Mouse (Mus musculus): ENCODE data around the gene Pmp22.

Gene Pmp22

DNA sequence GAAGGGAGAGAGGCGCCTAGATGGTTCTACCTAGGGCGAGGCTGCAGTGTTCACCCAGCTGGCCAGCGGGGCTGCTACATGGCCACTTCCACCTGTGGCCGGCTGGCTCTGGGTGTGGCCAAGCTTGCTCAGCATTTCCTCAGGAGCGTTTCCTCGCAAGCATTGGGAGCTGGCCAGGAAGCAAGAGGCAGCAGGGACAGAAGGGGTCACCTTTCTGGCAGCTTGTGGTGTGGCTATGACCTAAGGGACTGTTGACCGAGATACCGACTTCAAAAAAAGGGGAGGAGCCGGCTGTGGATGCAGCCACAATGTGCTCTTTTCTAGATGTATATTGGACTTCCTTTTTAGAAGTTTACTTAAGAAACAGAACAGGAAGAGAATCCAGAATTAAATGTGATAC lies 593 bp downstream of the Pmp22 start:
- DNase-seq, result peak; percentile 65 to 76

DNA sequence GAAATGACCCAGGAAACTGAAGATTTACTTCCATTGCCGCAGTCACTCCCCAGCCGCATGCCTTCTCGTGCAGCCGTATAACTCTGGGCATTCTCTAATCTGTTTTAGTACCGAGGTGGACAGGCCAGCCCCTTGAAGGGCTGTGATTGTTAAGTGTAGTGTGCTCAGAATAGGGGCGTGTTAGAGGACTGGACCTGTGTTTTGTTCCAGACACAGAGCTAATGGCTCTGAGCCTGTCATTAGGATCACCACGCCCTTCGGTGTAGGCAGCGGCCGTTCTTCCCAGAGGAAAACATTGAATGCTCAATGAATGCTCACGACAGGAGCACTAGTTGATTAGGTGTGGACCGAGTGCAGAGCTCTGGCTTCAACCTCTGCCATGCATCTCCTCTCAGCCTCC lies 1.1 kb downstream of the Pmp22 start:
- no peak for DNase-seq

DNA sequence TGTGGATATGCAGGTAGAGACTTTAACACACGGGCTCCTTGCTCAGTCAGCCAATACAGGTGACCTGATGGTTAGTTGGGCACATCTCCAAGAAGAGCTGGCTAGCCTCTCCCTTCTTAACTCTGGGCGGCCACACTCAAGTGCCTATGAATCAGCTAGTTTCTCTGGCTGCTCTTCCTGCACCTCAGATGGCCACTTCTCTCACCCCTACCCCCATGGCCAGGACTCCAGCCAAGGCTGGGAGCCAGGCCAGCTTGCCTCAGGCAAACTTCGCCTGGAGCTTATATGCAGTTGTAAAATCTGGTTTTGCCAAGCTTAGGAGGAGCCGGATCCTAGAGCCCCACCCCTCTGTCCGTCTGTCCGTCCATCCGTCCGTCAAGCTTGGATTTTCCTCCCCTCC lies 1.7 kb downstream of the Pmp22 start:
- peak; percentile 84 to 87 for DNase-seq

DNA sequence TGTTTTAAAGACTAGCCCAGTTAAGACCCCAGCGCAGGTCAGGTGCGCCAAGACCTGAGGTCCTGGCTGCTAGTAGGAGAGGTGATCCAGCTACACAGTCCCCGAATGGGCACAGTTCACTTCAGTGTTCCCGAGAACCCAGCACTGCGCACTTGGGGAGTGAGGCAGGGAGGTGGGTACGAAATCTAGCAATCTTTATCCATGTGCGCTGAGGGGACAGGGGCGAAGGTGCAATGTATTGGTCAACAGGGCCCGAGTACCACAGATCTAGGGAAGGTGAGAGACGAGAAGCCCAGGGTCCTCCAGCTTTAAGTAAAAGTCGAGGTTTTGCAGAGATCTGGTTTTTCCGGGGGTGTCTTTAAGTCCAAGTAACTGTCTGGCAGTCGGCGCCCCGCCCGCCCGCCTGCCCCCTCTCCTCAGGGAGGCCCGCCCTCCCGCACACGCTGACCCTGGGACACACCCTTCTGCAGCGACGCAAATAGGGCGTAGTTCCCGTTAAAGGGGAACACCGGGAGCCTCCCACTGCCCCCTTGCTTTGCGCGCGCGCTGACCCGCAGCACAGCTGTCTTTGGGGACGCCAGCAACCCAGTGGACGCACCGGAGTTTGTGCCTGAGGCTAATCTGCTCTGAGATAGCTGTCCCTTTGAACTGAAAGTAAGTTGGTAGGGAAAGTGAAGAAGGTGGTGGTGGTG lies 2.4 kb downstream of the Pmp22 start:
- DNase-seq, result peak; percentile 69 to 73

DNA sequence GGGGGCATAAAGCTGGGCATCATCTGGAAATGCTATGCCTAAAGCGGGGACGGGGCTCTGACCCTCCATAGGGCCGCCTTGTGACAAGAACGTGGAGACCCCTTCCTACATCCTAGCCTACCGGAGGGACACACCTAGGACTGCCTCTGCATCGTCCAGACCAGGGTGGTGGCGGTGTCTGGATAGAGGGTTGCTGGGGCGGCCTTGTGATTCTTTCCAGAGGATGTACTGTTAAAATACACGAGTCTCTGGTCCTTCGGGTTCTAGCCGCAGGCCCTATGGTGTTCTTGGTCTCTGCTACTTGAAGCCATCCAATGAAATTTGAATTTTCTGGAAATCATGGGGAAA lies 2.9 kb downstream of the Pmp22 start:
- DNase-seq, result no peak

DNA sequence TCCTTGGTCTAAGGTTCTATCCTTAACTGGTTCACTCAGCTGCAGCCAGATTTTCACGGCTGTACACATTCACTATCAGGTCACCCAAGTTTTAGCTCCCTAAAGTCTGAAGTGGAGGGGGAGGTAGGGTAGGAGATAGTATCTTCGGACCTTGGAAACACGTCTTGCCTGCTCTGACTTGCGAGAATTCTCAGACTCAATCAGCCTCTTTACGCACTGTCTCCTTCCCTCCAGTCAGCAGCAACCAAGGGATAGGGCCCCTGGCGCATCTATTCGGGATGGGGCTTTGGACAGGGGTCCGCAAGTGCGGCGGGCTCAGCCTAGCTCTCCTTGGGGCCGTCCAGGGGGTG lies 3.3 kb downstream of the Pmp22 start:
- no peak for DNase-seq

DNA sequence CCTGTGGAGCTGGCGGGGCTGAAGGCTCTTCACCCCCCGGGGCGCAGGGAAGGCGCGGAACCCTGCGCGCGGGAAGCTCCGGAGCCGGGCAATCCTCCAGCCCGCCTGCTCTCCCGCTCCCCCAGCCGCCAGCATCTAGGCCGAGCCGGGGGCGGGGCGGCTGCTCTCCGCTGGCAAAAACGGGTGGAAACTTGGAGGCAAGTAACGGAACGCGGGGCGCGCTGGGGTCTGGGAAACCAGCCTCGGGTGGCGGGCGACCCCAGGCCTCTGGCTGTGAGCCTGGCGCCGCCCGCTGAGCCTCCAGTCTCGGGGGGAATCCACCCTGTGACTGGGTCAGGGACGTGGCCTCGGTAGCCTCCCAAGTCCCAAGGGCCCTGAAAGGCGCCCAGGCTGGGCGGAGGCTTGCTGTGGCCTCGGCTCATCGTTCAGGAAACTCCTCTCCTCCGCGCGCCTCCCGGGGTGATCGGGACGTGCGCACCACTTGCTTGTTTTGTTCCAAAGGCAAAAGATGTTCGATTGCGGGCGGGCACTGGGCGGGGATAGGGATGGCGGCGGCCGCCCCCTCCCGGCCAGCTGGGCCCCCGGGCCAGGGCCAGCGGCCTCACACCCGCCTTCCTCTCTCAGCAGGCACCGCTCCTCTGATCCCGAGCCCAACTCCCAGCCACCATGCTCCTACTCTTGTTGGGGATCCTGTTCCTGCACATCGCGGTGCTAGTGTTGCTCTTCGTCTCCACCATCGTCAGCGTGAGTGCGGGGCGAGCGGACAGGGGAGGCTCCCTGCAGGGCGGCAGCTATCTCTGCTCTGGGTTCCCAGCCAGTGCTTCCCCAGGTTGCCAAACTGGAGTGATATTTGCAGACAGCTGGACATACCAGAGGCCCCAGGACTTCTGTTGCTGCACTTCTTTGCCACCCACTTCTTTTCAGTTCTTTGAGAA lies 4.0 kb downstream of the Pmp22 start:
- peak; percentile 79 to 80 for DNase-seq

DNA sequence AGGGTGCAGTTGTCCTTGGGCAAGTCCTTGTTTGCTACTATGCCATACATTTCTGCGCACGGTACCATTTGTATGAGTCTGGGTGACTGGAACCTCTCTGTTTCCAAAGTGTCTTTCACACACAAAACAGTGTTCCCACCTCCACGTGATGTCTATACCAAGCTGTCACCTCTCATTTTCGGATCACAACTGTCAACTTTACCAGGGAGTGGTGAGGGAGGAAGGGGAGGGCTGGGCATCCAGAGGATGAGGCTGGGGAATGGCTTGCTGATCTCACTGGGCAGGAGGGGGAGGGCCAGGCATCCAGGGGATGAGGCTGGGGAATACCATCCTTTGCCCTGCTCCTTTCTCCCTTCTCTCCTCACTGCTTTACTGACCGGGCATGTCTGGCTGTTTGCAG lies 5.2 kb downstream of the Pmp22 start:
- DNase-seq, result no peak

DNA sequence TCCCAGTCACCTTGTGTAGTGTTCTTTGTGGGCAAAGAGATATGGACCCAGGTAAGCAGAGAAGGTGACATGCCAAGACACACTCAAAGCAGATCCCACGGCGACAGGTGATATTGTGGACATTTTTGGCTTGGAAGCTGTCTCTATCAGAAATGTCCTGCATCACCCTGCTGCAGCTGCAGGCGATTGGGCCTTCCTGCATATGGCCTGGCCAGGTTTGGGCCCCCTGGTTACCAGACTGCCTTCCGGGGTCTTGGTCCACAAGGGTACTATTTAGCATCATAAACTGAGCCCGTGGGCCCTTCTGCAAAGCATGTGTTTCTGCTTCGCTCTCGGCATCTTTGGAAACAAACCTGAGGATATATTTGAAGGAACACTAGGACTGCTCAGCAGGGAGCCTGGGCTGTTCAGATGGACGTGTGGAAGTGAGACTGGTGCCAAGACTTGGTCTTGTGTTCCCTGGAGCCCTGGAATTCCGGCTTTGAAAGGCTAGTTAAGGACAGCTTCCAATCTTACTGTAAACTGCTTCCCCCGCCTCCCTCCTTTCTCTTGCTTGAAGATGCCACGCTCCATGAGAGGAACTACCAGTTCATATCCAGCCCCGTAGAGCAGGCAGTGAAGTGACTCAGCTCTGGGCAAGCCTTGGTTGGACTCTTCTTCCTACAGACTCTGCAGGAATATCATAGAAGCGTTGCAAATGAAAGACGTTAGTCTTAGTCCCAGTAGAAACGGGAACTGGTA lies 6.1 kb downstream of the Pmp22 start:
- DNase-seq, result no peak

DNA sequence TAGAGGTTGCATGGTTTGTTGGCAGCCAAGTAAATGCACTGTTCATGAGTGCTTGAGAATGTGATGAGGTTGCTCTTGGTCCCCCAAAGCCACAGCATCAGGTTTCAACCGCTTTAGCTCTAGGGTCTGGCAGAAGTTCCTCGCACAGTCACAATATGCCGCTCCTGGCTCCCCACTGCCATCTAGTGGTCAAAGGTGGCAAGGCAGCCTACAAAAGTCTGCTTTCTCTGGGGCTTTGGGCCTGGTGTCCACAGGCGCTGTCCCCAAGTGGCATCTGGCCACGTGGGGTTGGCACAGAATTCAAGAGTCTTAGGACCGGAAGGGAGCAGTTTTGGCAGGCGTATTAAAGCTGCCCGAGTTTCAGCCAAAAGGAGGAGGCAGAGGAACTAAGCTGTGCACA lies 6.8 kb downstream of the Pmp22 start:
- DNase-seq, result peak; percentile 78 to 94

DNA sequence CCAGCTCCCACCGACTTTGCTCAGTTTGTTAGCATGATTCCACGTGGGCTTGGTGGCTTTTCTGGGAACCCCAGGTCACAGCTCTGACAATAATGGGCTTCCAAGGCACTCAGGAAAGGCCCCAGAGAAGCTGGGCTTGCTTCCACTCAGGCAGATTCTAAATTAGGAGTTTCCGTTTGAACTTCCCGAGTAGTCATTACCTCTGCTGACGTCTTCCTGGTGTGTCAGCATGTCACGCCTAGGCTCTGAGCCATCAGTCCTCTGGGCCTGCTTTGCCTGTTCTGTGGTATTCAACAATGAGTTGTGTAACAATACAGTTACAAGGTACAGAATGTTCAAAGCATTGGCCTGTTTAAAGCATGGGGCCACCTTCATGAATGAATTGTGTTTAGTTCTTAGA lies 7.4 kb downstream of the Pmp22 start:
- DNase-seq, result peak; percentile 75 to 86

DNA sequence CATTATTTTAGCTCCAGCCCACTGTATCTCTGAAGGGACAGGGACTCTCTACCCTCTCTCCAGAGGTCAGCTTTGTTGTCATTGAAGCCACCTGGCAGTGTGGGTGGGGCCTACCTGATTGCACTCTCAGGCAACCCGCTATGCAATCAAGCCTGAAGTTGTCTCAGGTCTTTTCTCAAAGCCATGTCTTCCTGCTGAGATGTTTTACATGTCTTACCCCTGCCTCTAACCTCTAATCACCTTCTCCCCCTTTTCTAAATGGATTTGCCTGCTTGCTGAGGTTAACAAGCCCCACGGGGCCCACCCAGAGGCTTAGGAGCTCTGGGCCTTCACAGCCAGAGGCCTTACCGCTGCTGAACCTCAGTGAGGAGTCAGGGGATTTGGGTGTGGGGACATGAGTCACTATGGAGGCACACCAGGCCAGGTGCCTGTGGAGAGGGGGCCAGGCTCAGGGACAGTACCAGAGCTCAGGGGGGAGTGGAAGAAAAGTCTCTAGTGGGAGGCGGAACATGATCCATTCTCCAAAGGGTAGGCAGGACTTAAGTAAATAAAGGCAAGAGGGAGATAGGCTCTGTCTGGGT lies 8.1 kb downstream of the Pmp22 start:
- no peak for DNase-seq

DNA sequence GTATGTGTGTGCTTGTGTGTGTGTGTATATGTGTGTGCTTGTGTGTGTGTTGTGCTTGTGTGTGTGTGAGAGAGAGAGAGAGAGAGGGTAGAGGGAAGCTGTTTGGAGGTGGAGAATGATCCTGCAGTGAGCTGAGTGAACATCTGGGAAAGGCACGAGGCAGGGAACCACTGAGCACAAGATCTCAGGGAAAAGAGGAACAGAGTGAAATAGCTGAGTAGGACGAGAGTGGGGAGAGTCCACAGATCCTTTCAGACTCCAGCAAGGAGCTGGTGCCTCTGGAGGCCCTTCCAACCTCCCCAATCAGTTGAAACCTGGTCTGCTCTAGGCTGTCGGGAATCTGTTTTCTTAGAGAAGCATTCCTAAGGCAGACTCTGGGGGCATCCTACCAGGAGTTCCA lies 10.0 kb downstream of the Pmp22 start:
- no peak for DNase-seq

DNA sequence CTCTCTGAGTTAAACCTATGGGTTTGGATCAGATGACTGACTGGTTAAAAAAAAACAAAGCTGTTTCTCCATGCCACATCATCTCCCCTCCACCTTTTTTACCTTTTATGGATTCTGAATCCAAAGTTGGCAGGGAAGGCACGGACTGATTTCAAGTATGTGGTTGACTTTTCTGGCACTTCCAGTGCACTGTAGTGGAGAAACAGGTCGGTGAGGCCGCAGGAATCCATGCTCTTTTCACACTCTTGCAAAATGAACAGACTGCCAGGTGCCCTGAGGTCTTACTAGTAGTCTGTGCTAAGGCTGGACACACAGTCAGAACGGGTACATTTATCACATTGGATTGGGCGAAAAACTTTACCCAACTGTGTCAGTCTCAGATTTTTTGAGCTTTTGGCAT lies 13.5 kb downstream of the Pmp22 start:
- DNase-seq, result no peak

DNA sequence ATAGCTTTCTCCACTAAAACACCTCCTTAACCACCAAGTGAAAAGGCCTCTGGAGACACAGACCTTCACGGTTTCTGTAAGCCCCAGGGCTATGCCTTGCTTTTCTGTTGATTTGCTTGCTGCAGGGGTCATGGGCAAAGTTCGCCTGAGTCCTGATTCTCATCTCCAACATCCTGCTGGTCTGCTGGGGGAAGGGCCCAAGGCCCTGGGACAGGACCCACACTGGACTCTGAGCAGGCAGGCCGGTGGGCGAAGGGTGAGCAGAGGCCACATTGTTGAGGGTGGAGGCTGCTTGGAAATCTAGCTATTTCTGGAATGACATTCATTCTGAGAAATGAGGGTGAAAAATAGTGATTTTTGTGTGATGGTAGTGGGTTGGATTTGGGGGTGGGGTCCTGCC lies 14.0 kb downstream of the Pmp22 start:
- DNase-seq, result no peak

DNA sequence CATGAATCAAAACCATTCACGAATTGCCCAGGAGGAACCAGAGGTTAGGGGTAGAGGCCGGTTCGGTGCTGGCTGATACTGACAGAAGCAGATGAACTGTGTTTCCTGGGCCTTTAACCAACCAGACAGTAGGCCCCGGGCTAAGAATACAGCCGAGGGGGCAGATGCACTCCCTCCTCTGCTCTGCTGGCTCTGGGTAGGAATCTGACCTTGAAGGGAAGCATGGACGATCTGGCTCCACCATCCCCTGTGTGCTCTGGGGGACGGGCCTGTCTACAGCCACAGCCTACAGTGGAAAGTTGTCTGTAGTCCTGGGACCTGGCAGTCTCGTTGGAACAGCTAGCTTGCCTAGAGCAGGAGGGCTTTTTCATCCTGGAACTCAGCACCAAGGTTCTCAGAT lies 14.7 kb downstream of the Pmp22 start:
- DNase-seq, result no peak

DNA sequence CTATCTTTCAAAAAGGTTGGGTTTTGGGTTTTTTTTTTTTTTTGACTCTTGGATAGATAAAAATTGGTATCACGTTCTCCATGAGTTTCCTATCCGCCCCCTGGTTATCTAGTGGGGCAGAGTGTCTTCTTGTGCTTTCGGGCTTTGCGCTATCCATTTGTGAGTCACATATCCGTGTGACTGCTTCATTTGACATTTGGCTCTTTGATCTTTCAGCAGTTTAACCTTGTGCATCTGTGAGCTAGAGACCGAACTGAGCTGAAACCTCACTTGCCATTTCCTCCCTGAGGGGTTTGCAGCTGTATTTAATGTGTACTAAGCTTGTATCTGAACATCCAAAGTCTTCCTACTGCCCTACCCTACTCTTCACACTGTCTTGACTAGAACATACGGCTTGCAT lies 17.8 kb downstream of the Pmp22 start:
- no peak for DNase-seq

DNA sequence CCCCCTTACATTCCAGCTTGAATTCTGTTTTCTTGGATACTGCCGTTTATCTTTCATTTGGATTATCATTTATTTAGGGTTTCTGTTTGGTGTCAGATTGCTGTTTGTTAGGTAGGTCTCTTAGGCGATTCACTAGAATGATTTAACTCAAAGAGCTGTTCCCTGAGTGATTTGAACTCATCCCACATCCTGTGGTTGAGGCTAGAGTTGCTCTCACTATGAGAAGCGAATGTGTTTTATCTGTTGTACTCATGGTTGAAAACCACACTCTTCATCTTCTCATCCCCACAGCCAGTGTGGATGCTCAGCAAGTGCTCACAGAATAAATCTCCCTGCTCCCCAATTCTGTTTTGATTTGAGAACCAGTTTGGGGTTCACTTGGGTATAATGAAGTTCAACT lies 19.5 kb downstream of the Pmp22 start:
- no peak for DNase-seq

DNA sequence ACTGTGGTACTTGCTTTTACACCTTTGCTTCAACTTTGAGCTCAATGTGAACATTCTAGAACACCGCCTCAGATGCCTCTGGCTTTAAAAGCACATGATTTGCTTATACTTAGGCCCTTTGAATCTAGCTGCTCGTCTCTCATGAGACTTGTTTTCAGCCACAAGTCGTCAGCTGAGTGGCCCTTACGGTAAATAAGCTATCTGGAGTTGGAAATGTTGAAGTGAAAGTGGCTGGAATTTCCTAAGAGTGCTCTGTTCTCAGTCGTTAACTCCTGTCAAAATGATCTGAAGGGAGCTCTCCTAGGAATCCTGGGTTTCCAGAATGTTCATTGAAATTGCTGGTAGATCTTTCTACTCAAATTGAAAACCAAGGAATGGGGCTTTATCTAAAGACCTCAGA lies 23.1 kb downstream of the Pmp22 start:
- DNase-seq, result no peak

DNA sequence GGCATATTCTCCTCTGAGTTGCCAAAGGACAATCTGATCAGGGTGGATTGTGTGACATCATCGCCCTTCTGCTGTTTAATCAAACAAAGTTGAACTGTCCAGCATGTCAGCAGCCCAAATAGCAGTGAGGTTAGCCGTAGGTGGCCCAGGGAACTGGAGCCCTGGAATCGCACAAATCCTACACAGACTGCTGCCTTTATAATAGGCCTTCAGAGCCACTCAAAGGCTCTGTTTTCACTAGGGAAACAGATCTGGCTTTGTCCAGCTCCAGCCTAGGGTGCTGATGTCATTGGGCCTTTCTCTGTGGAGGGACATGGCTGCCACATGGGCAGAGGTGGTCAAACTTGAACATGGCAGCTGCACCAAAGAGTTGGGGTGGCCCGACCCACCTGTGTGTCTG lies 28.3 kb downstream of the Pmp22 start:
- no peak for DNase-seq

DNA sequence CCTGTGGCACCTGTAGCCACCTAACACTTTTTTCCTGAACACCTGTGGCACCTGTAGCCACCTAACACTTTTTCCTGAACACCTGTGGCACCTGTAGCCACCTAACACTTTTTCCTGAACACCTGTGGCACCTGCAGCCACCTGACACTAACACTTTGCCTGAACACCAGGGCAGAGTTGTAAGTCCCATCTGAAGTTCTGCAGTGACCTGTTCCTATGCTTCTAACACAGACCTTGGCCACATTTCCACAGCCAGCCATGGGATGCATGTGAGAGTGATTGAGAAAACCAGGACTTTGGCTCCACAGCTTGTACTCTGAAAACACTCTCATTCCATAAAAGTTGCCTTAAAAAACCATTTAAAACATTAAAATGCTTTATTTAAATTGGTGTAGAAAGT lies 32.1 kb downstream of the Pmp22 start:
- DNase-seq, result no peak

DNA sequence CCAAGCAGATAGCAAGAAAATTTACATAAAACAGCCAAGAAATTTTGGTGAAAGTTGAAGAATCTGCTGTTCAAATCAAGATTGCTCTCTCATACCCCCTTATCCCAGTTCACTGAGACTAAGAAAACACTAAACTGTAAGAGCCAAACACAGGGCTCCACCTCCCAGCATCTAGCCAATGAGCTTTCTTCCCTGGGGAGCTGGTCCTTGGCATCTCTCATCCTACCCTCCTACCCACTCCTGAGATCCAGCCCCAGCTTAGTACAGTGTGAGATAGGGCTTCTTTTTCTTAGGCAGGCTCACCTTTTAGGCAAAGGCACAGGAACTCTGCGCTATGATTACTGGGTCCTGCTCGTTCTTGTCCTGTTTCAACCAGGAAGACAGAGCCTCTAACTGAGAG lies 34.0 kb downstream of the Pmp22 start:
- DNase-seq, result no peak

DNA sequence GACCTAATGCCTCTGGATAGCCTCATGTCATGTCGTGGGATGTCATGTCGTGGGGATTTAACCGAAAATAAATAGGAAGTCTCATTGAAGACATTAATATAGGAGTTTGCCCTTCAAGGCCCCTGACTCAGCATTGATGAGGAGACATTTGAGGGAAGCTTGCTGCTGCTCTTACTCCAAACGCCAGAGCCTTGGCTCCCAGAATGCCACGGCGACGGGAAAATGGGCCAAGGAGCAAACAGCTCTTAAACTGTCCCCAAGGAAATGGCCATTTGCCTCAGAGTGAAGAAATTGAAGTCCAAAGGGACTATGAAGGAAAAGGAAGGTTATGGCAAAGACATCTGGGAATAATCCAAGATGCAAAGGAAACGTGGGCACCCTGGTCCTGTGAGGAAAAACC lies 34.8 kb downstream of the Pmp22 start:
- peak in 1 of 2 experiments; percentile 15 for DNase-seq
